Mouse (Mus musculus) T-helper 1 cell (primary cell): ENCODE data around the gene Rptor.

ENCODE experiments used
- in situ Hi-C: fragments of 300-600 bp; cut with MboI, MseI; formaldehyde crosslinking; loops from one replicate; pipeline ENCODE4 v1.15.1; 2025; ENCODE audit warnings: high pct_unique_total_duplicates

The Rptor gene

GRCm38 (mm10) chr11:119904621-119905286 lies 302.0 kb downstream of the Rptor start:
- in situ Hi-C loops, result no loop called here

GRCm38 (mm10) chr11:119905794-119906193 lies 303.1 kb downstream of the Rptor start:
- in situ Hi-C loops, result no loop called here

GRCm38 (mm10) chr11:119907006-119907650 lies 304.4 kb downstream of the Rptor start:
- in situ Hi-C loops, result no loop called here

- in situ Hi-C loops, result no loop called here
These were observed 305.0 kb downstream of the Rptor start for GRCm38 (mm10) chr11:119907711-119908110.

GRCm38 (mm10) chr11:119909436-119909835 lies 306.7 kb downstream of the Rptor start:
- in situ Hi-C loops, result no loop called here

GRCm38 (mm10) chr11:119912845-119913244 lies 310.1 kb downstream of the Rptor start:
- in situ Hi-C loops, result no loop called here

GRCm38 (mm10) chr11:119913291-119913934 lies 310.7 kb downstream of the Rptor start, which contains the start of gene Chmp6:
Chmp6 (plus strand) TSS chr11:119913441.
- in situ Hi-C loops, result no loop called here

GRCm38 (mm10) chr11:119913935-119914314 lies 311.2 kb downstream of the Rptor start:
- in situ Hi-C loops, result no loop called here

- in situ Hi-C loops, result no loop called here
These were observed 311.7 kb downstream of the Rptor start for GRCm38 (mm10) chr11:119914381-119914780.

- in situ Hi-C loops, result loop anchor here (5.0 kb wide), 1 partner anchor 62 kb away; no protein-coding TSS in a partner anchor
These were observed 313.0 kb downstream of the Rptor start for GRCm38 (mm10) chr11:119915666-119916065.

GRCm38 (mm10) chr11:119916102-119916790 lies 313.5 kb downstream of the Rptor start:
- in situ Hi-C loops, result loop anchor here (5.0 kb wide), 1 partner anchor 61 kb away; no protein-coding TSS in a partner anchor

GRCm38 (mm10) chr11:119916834-119917469 lies 314.2 kb downstream of the Rptor start:
- in situ Hi-C loops, result loop anchor here (5.0 kb wide), 1 partner anchor 60 kb away; no protein-coding TSS in a partner anchor

- in situ Hi-C loops, result loop anchor here (5.0 kb wide), 1 partner anchor 59 kb away; no protein-coding TSS in a partner anchor
These were observed 315.8 kb downstream of the Rptor start for GRCm38 (mm10) chr11:119918521-119918920.

- in situ Hi-C loops, result loop anchor here (5.0 kb wide), 1 partner anchor 58 kb away; no protein-coding TSS in a partner anchor
These were observed 316.7 kb downstream of the Rptor start for GRCm38 (mm10) chr11:119919432-119919831.

- in situ Hi-C loops, result loop anchor here (5.0 kb wide), 1 partner anchor 57 kb away; no protein-coding TSS in a partner anchor
These were observed 317.2 kb downstream of the Rptor start for GRCm38 (mm10) chr11:119919897-119920296.

GRCm38 (mm10) chr11:119920668-119921067 lies 318.0 kb downstream of the Rptor start:
- in situ Hi-C loops, result no loop called here

- in situ Hi-C loops, result no loop called here
These were observed 322.5 kb downstream of the Rptor start for GRCm38 (mm10) chr11:119925176-119925575.

- in situ Hi-C loops, result no loop called here
These were observed 324.1 kb downstream of the Rptor start for GRCm38 (mm10) chr11:119926762-119927161.

GRCm38 (mm10) chr11:119928023-119928681 lies 325.4 kb downstream of the Rptor start:
- in situ Hi-C loops, result no loop called here

GRCm38 (mm10) chr11:119929603-119930265 lies 327.0 kb downstream of the Rptor start:
- in situ Hi-C loops, result no loop called here
